Mouse (Mus musculus) C2C12 (cell line): ENCODE results near the gene Atp2b4. TPM values are rescaled to one million over a fixed set of nuclear protein-coding genes. Genes with fewer than 3 reads are reported as not detected.
"Not testable (repeated sequence)": the region's sequence is repeated elsewhere in the genome, so short reads cannot be mapped to it uniquely, and the experiment has no call there.

ENCODE experiments used
- H3K27me3 ChIP-seq: one replicate; pipeline ENCODE4 v1.6.1; 2011; ENCODE audit not compliant: control insufficient read depth, insufficient read depth, insufficient read length
- H3K36me3 ChIP-seq: one replicate; pipeline ENCODE4 v1.6.1; 2011; ENCODE audit not compliant: control insufficient read depth, insufficient read depth
- H3K4me3 ChIP-seq: one replicate; pipeline ENCODE4 v1.5.1; 2011; ENCODE audit warnings: mild to moderate bottlenecking, control low read depth; ENCODE audit not compliant: poor library complexity, insufficient read depth, severe bottlenecking
- H3K79me2 ChIP-seq: one replicate; pipeline ENCODE4 v1.6.1; 2011; ENCODE audit not compliant: control insufficient read depth, insufficient read depth
- H3K79me3 ChIP-seq: one replicate; pipeline ENCODE4 v1.6.1; 2011; ENCODE audit warnings: low read depth, control low read depth
- H3ac ChIP-seq: one replicate; pipeline ENCODE3; 2011; ENCODE audit warnings: low read depth; ENCODE audit not compliant: control insufficient read depth, insufficient read length
- CEBPB ChIP-seq: IDR thresholded peaks from one replicate; pipeline ENCODE4 v1.6.1; 2011; ENCODE audit warnings: low read depth, mild to moderate bottlenecking, control low read depth, moderate library complexity
- CTCF ChIP-seq: IDR thresholded peaks from one replicate; pipeline ENCODE4 v1.5.1; 2011; ENCODE audit not compliant: control insufficient read depth, insufficient read depth, insufficient read length
- FOSL1 ChIP-seq: IDR thresholded peaks from one replicate; pipeline ENCODE4 v1.8.0; 2011; ENCODE audit warnings: mild to moderate bottlenecking, low read length; ENCODE audit not compliant: poor library complexity, insufficient read depth, severe bottlenecking
- MAX ChIP-seq: IDR thresholded peaks from one replicate; pipeline ENCODE4 v1.6.1; 2011; ENCODE audit warnings: mild to moderate bottlenecking, control low read depth
- MYOD1 ChIP-seq: IDR thresholded peaks from one replicate; pipeline ENCODE4 v1.6.1; 2011; ENCODE audit warnings: low read depth; ENCODE audit not compliant: control insufficient read depth, insufficient read length
- MYOG ChIP-seq: IDR thresholded peaks from one replicate; pipeline ENCODE4 v1.6.1; 2011; ENCODE audit not compliant: control insufficient read depth, insufficient read length; ENCODE audit errors: extremely low read depth
- USF1 ChIP-seq: IDR thresholded peaks from one replicate; pipeline ENCODE4 v1.6.1; 2011; ENCODE audit warnings: low read depth, mild to moderate bottlenecking, control low read depth, moderate library complexity
- polyA plus RNA-seq: library from polyadenylated mRNA; unstranded; fragments of >200 nt; fragmentation: generic; extraction: Trizol; gene quantifications from one replicate; pipeline ENCODE4 v1.2.1, GENCODE M21; 2012; ENCODE audit warnings: missing spikeins

Gene Atp2b4
- polyA plus RNA-seq, 1 experiment, result 3.0 TPM

- Histone ChIP-seq H3K36me3 (no peaks in the 10 kb centered on the region), H3K4me3 (no peak overlapping the region), H3K79me2 (no peaks in the 10 kb centered on the region), H3K27me3 (no peaks in the 10 kb centered on the region), H3ac (no peak overlapping the region), H3K79me3 (no peaks in the 10 kb centered on the region)
- TF ChIP-seq MAX (no peak), MYOD1 (no peak), CTCF (no peak), FOSL1 (no peak), CEBPB (no peak), USF1 (no peak), MYOG (no peak)
Measured at GRCm38 (mm10) chr1:133711376-133711775, 89.5 kb downstream of the Atp2b4 start.

- H3K79me2 ChIP-seq, result no peaks in the 10 kb centered on the region
- no peaks in the 10 kb centered on the region for H3K27me3 ChIP-seq
- no peaks in the 10 kb centered on the region for H3K36me3 ChIP-seq
- no peak overlapping the region for H3K4me3 ChIP-seq
- no peak for TF ChIP-seq CEBPB
- TF ChIP-seq MYOG, result no peak
- no peak for TF ChIP-seq MAX
- TF ChIP-seq FOSL1, result no peak
- no peak for TF ChIP-seq USF1
- TF ChIP-seq CTCF, result no peak
- TF ChIP-seq MYOD1, result no peak
- no peaks in the 10 kb centered on the region for H3K79me3 ChIP-seq
- no peak overlapping the region for H3ac ChIP-seq
Measured at GRCm38 (mm10) chr1:133710895-133711294, 89.9 kb downstream of the Atp2b4 start.

- no peaks in the 10 kb centered on the region for H3K79me3 ChIP-seq
- no peak for TF ChIP-seq MYOD1
- TF ChIP-seq CTCF, result no peak
- TF ChIP-seq MAX, result no peak
- no peaks in the 10 kb centered on the region for H3K79me2 ChIP-seq
- no peaks in the 10 kb centered on the region for H3K27me3 ChIP-seq
- no peak overlapping the region for H3ac ChIP-seq
- no peaks in the 10 kb centered on the region for H3K36me3 ChIP-seq
- no peak overlapping the region for H3K4me3 ChIP-seq
Measured at GRCm38 (mm10) chr1:133709292-133709691, 91.5 kb downstream of the Atp2b4 start.

- not testable (repeated sequence) for H3K79me3 ChIP-seq, H3ac ChIP-seq, H3K79me2 ChIP-seq, H3K27me3 ChIP-seq, H3K4me3 ChIP-seq, H3K36me3 ChIP-seq
Measured at GRCm38 (mm10) chr1:133701824-133702223, 99.0 kb downstream of the Atp2b4 start.

- TF ChIP-seq FOSL1 (no peak), USF1 (no peak), CTCF (no peak), MYOD1 (no peak), CEBPB (no peak), MYOG (no peak), MAX (no peak)
- H3K36me3 ChIP-seq, result no peaks in the 10 kb centered on the region
- no peak overlapping the region for H3ac ChIP-seq
- no peaks in the 10 kb centered on the region for H3K79me3 ChIP-seq
- H3K79me2 ChIP-seq, result no peaks in the 10 kb centered on the region
- H3K27me3 ChIP-seq, result no peaks in the 10 kb centered on the region
- no peak overlapping the region for H3K4me3 ChIP-seq
Measured at GRCm38 (mm10) chr1:133697935-133698620, 102.8 kb downstream of the Atp2b4 start.

GRCm38 (mm10) chr1:133695901-133696300 is 104.9 kb downstream of the Atp2b4 start:
- Histone ChIP-seq H3K79me3 (no peaks in the 10 kb centered on the region), H3K27me3 (no peaks in the 10 kb centered on the region), H3K79me2 (no peaks in the 10 kb centered on the region), H3K36me3 (no peaks in the 10 kb centered on the region), H3K4me3 (no peak overlapping the region), H3ac (no peak overlapping the region)
- TF ChIP-seq MYOD1, result peak; percentile 60
- TF ChIP-seq CTCF, result no peak
- TF ChIP-seq FOSL1, result no peak
- no peak for TF ChIP-seq MAX
